In genomic region chrX:11437151-11437944, GRCm38 (mm10) we compare ENCODE assay signal across 8 mouse cellular contexts.
DNase-seq lines count a peak whose midpoint lies in the region; ATAC-seq and TF ChIP-seq lines count a peak whose summit lies in the region.
"Had no signal": no experiment of that assay in that cellular context is flagged by ENCODE, and none has a peak within 500 bp of the region (broad histone marks: within the 10 kb centered on the region; RNA-seq: fewer than 3 reads in every experiment).

No protein-coding gene starts in this region.

- H3K79me2 ChIP-seq in heart, adult 2 months (replicated peaks; ENCODE audit: control insufficient read depth, insufficient read depth, low read length): no peaks in the 10 kb centered on the region

- WGBS in heart, adult 2 months: 44% methylated on average over 12 of the region's 12 CpGs
- WGBS in heart, embryonic 16.5 days: 29% methylated on average over 12 of the region's 12 CpGs
- WGBS in stomach, embryonic 16.5 days: 50% methylated on average over 12 of the region's 12 CpGs

- no peaks in the 10 kb centered on the region for H3K27me3 ChIP-seq in heart, adult 2 months (ENCODE audit: control insufficient read depth, insufficient read depth, low read length)
- peaks cover 11% of the 10 kb centered on the region; the same call in 1 of the 2 replicates for H3K27me3 ChIP-seq in heart, embryonic 16.5 days (ENCODE audit: control insufficient read depth, insufficient read depth, low read length)
- peaks cover 8% of the 10 kb centered on the region; the same call in 1 of the 2 replicates for H3K27me3 ChIP-seq in stomach, embryonic 16.5 days (ENCODE audit: control insufficient read depth, insufficient read depth, low read length)

- 0 out of 2 replicates have a peak, but pooled peaks cover 2% of the 10 kb centered on the region for H3K9me3 ChIP-seq in heart, embryonic 16.5 days (replicated peaks; ENCODE audit: control insufficient read depth, low read length)
- H3K9me3 ChIP-seq in stomach, embryonic 16.5 days (replicated peaks; ENCODE audit: control insufficient read depth, low read length): no peaks in the 10 kb centered on the region
- H3K9me3 ChIP-seq: liver, embryonic 13.5 days had no signal

- TF ChIP-seq POLR2A in heart, adult 2 months (IDR thresholded peaks at IDR 0.05; ENCODE audit: insufficient read depth, low read depth, low read length): no peak

- peaks cover 2% of the 10 kb centered on the region for H3K4me1 ChIP-seq in heart, adult 2 months (ENCODE audit: control insufficient read depth, insufficient read depth, low read length)
- peaks cover 14% of the 10 kb centered on the region for H3K4me1 ChIP-seq in heart, embryonic 16.5 days (ENCODE audit: control insufficient read depth, insufficient read depth, low read length)
- H3K4me1 ChIP-seq in stomach, embryonic 16.5 days (ENCODE audit: control insufficient read depth, insufficient read depth, low read length): peaks cover 6% of the 10 kb centered on the region
- H3K4me1 ChIP-seq: liver, embryonic 13.5 days had no signal

- no peak overlapping the region for H3K9ac ChIP-seq in heart, adult 2 months (ENCODE audit: low read depth, low read length)
- H3K9ac ChIP-seq in heart, embryonic 16.5 days (ENCODE audit: low read length): no peak overlapping the region; the same call in 1 of the 2 replicates
- no peak overlapping the region; the same call in 1 of the 2 replicates for H3K9ac ChIP-seq in stomach, embryonic 16.5 days (ENCODE audit: low read length)
- H3K9ac ChIP-seq: liver, embryonic 13.5 days had no signal

- H3K27ac ChIP-seq in heart, adult 2 months: no peak overlapping the region
- H3K27ac ChIP-seq in heart, embryonic 16.5 days (ENCODE audit: low read length): peak overlapping the region; percentile 59
- H3K27ac ChIP-seq in stomach, embryonic 16.5 days (ENCODE audit: low read length): peak overlapping the region; percentile 62; the same call in 1 of the 2 replicates
- H3K27ac ChIP-seq: liver, embryonic 13.5 days had no signal

- no peak overlapping the region for H3K4me3 ChIP-seq in heart, adult 2 months
- H3K4me3 ChIP-seq in heart, embryonic 16.5 days (ENCODE audit: low read length): no peak overlapping the region
- no peak overlapping the region for H3K4me3 ChIP-seq in stomach, embryonic 16.5 days (replicated peaks; ENCODE audit: low read length)
- H3K4me3 ChIP-seq: liver, embryonic 13.5 days had no signal

- H3K36me3 ChIP-seq in heart, adult 2 months (ENCODE audit: control insufficient read depth, insufficient read depth, low read length): no peaks in the 10 kb centered on the region
- H3K36me3 ChIP-seq in heart, embryonic 16.5 days (ENCODE audit: control insufficient read depth, insufficient read depth): no peaks in the 10 kb centered on the region
- no peaks in the 10 kb centered on the region for H3K36me3 ChIP-seq in stomach, embryonic 16.5 days (ENCODE audit: control insufficient read depth, insufficient read depth, low read length)
- H3K36me3 ChIP-seq: liver, embryonic 13.5 days had no signal

- peak; percentile 58 for ATAC-seq in heart, embryonic 16.5 days (replicated peaks; ENCODE audit: extremely low read depth, insufficient read depth, low FRiP score)
- 0 out of 2 replicates have a peak, but pooled peaks have one; percentile 57 for ATAC-seq in stomach, embryonic 16.5 days (ENCODE audit: insufficient read depth, low FRiP score)

- DNase-seq in layer of hippocampus, adult 8-10 months (ENCODE audit: low spot score in 2 of 2): peak; percentile 17 to 25
- DNase-seq in layer of hippocampus, adult 9-10 months (ENCODE audit: low spot score): no peak
- DNase-seq in heart, adult 2 months: peak; percentile 23 to 35
- peak; percentile 16 to 41 for DNase-seq in left cerebral cortex, postnatal 14 days (ENCODE audit: low spot score in 2 of 2)
- DNase-seq in spleen, postnatal 10 days (ENCODE audit: low spot score in 2 of 2): no peak
- DNase-seq: liver, embryonic 13.5 days had no signal

- no peak for TF ChIP-seq CTCF in heart, adult 2 months (IDR thresholded peaks at IDR 0.05)

- peak overlapping the region; percentile 15; the same call in 1 of the 2 replicates for H3K4me2 ChIP-seq in heart, embryonic 16.5 days (ENCODE audit: low read depth, low read length)
- no peak overlapping the region for H3K4me2 ChIP-seq in stomach, embryonic 16.5 days (ENCODE audit: low read depth, low read length)
- H3K4me2 ChIP-seq: liver, embryonic 13.5 days had no signal

- intact Hi-C loops in heart, adult 2 months (cut with DNase I): no loop called here
- intact Hi-C loops in left cerebral cortex, postnatal 14 days (cut with DNase I): no loop called here

- TF ChIP-seq EP300 in heart, adult 2 months (IDR thresholded peaks at IDR 0.05; ENCODE audit: insufficient read depth, low read depth, low read length): no peak

Comparison
In these comparisons a context has a peak if more than half of its experiments do, and no peak if none do; other contexts are left out.
1. DNase-seq: peak in layer of hippocampus, adult 8-10 months (2 of 2), heart, adult 2 months (2 of 2) and left cerebral cortex, postnatal 14 days (2 of 2); none in layer of hippocampus, adult 9-10 months (single experiment) and spleen, postnatal 10 days (0 of 2).